Mouse (Mus musculus): ENCODE measurements at regions not wholly inside any gene's neighbourhood (a gene's known extent, or its start where the extent isn't known, plus 50 kb on each side); places are given as distances from the start of the nearest gene placed in this dataset.

DNA sequence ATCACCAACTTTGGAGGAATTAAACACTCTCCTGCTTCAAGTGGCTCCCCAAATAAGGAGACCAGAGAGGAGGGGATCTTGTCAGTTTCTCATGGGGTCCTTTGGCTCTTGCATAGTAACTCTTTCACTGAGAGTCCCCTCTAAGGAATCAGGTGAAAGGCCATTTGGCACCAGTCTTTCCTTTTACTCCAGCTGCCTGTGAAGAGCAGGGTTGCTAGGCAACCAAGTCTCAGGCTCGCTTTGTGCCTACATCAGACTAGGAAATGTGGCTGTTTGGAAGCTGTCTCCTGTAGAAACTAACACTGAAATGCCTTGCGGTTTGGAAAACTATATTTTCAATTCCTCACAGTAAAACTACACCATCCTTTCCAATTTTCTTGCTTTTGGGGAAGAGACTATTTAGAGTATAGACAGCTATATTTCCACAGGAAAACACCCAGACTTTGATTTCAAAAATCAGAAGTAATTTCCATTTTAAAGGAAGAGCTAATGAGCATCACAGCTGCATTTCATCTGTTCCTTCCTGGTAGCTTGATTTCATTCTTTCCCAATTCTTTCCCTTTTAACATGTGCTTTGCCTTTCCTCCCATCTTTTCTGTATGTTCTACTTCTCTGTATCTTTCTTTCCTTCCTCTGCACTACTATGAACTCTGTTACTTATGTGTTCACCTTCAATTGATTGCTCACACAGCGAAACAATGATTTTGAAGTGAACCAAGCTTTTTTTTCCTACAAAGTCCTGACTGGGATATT is 127.3 kb upstream of the Ufl1 start:
- H3K4me1 ChIP-seq (ENCODE audit: control insufficient read depth, insufficient read depth, low read length): no peaks in the 10 kb centered on the region
- no peak overlapping the region for H3K27ac ChIP-seq (ENCODE audit: control insufficient read depth, insufficient read depth, low read depth, low read length)
- no peaks in the 10 kb centered on the region for H3K27me3 ChIP-seq (ENCODE audit: control insufficient read depth, insufficient read depth, low read length)
- no peak overlapping the region for H3K4me3 ChIP-seq (ENCODE audit: control insufficient read depth, low read depth, low read length)
- TF ChIP-seq POLR2A (IDR thresholded peaks at IDR 0.05; ENCODE audit: control insufficient read depth, low read depth, low read length): no peak
- no peak for TF ChIP-seq CTCF (IDR thresholded peaks at IDR 0.05; ENCODE audit: control insufficient read depth, insufficient read depth, insufficient replicate concordance, low read depth, low read length)
- no peaks in the 10 kb centered on the region for H3K36me3 ChIP-seq (ENCODE audit: control insufficient read depth, insufficient read depth, low read length)

DNA sequence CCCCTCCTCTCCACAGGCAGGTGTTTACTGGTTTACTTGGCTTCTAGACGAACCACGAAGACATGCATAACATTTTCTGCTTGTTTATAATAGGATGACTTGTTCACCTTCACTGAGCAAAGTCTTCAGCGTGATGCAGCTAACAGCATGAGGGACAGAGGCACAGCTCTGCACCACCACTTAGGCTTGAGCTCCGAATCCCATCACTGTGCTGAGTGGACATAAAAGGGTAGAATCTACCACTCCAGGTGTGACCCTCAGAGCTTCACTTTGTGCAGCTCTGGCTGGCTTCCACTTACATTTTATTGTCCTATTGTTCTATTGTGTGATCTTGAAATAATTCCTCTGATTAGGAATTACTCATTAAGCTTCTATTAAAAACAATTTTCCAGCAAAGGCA is 126.2 kb upstream of the Ufl1 start:
- no peak overlapping the region for H3K27ac ChIP-seq (ENCODE audit: control insufficient read depth, insufficient read depth, low read depth, low read length)
- no peaks in the 10 kb centered on the region for H3K27me3 ChIP-seq (ENCODE audit: control insufficient read depth, insufficient read depth, low read length)
- H3K36me3 ChIP-seq (ENCODE audit: control insufficient read depth, insufficient read depth, low read length): no peaks in the 10 kb centered on the region
- no peaks in the 10 kb centered on the region for H3K4me1 ChIP-seq (ENCODE audit: control insufficient read depth, insufficient read depth, low read length)
- TF ChIP-seq CTCF (IDR thresholded peaks at IDR 0.05; ENCODE audit: control insufficient read depth, insufficient read depth, insufficient replicate concordance, low read depth, low read length): no peak
- no peak overlapping the region for H3K4me3 ChIP-seq (ENCODE audit: control insufficient read depth, low read depth, low read length)

DNA sequence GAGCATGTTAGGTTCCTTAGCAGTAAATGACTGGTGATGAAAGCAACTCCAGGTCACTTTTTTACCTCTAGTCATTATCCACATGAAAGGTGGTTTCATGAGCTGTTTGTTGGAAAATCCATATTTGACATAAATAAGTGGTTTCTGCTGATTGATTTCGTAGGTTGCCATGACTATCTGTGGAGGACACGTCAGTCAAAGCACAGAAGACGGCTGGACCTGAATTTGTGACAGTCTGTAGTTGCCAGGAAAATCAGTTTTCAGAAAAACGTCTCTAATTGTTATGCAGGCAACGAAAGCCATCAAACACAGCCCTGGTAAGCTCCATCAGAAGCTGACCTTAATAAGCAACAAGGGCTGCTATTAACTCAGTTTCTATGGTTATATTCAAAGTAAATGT is 107.9 kb upstream of the Ufl1 start:
- no peak for TF ChIP-seq POLR2A (IDR thresholded peaks at IDR 0.05; ENCODE audit: control insufficient read depth, low read depth, low read length)
- no peak for TF ChIP-seq CTCF (IDR thresholded peaks at IDR 0.05; ENCODE audit: control insufficient read depth, insufficient read depth, insufficient replicate concordance, low read depth, low read length)
- Histone ChIP-seq H3K36me3 (ENCODE audit: control insufficient read depth, insufficient read depth, low read length) (no peaks in the 10 kb centered on the region), H3K27me3 (ENCODE audit: control insufficient read depth, insufficient read depth, low read length) (no peaks in the 10 kb centered on the region), H3K27ac (ENCODE audit: control insufficient read depth, insufficient read depth, low read depth, low read length) (no peak overlapping the region), H3K4me1 (ENCODE audit: control insufficient read depth, insufficient read depth, low read length) (no peaks in the 10 kb centered on the region), H3K4me3 (ENCODE audit: control insufficient read depth, low read depth, low read length) (no peak overlapping the region)

DNA sequence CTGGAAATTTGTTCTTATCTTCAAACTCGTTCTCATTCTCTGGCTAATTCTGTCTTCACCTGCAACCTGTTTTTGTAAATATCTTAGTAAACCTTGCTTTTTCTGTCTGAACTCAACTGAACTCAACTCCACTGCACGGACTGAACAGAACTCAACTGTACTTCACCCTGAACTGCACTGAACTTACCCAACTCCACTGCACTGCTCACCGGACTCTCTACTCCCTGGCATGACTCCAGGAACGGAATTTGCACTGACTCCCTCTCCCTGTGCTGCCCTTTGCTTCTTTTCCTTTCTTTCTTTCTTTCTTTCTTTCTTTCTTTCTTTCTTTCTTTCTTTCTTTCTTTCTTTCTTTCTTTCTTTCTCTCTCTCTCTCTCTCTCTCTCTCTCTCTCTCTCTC is 90.4 kb upstream of the Ufl1 start:
- H3K36me3 ChIP-seq (ENCODE audit: control insufficient read depth, insufficient read depth, low read length): no peaks in the 10 kb centered on the region

DNA sequence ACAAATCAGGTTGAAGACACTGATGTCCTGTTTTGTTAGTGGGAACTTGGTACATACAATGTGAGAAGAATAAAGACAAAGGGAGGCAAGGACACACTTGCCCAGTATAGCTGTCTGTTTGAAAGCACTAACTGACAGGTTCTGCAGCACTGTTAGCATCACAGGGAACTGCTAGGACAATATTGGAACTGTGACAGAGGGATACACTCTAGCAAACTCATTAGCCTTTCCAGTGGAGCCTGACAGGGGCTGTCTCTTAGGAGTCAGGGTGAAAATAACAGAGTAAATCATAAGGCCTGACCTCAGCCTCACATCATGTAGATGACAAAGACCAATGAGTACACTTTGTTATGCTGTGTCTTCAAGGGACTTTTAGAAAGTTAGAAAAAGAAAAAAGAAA is 82.8 kb upstream of the Ufl1 start:
- no peak overlapping the region for H3K27ac ChIP-seq (ENCODE audit: control insufficient read depth, insufficient read depth, low read depth, low read length)
- no peaks in the 10 kb centered on the region for H3K4me1 ChIP-seq (ENCODE audit: control insufficient read depth, insufficient read depth, low read length)
- no peaks in the 10 kb centered on the region for H3K36me3 ChIP-seq (ENCODE audit: control insufficient read depth, insufficient read depth, low read length)
- TF ChIP-seq CTCF (IDR thresholded peaks at IDR 0.05; ENCODE audit: control insufficient read depth, insufficient read depth, insufficient replicate concordance, low read depth, low read length) (no peak), POLR2A (IDR thresholded peaks at IDR 0.05; ENCODE audit: control insufficient read depth, low read depth, low read length) (no peak)
- H3K4me3 ChIP-seq (ENCODE audit: control insufficient read depth, low read depth, low read length): no peak overlapping the region
- H3K27me3 ChIP-seq (ENCODE audit: control insufficient read depth, insufficient read depth, low read length): no peaks in the 10 kb centered on the region

More for the DNA sequence above, 90.4 kb upstream of the Ufl1 start:
- Histone ChIP-seq H3K4me3 (ENCODE audit: control insufficient read depth, low read depth, low read length) (no peak overlapping the region), H3K27me3 (ENCODE audit: control insufficient read depth, insufficient read depth, low read length) (no peaks in the 10 kb centered on the region), H3K4me1 (ENCODE audit: control insufficient read depth, insufficient read depth, low read length) (no peaks in the 10 kb centered on the region), H3K27ac (ENCODE audit: control insufficient read depth, insufficient read depth, low read depth, low read length) (no peak overlapping the region)
- TF ChIP-seq CTCF (IDR thresholded peaks at IDR 0.05; ENCODE audit: control insufficient read depth, insufficient read depth, insufficient replicate concordance, low read depth, low read length) (no peak), POLR2A (IDR thresholded peaks at IDR 0.05; ENCODE audit: control insufficient read depth, low read depth, low read length) (no peak)

- Histone ChIP-seq H3K27me3 (ENCODE audit: control insufficient read depth, insufficient read depth, low read length) (no peaks in the 10 kb centered on the region), H3K36me3 (ENCODE audit: control insufficient read depth, insufficient read depth, low read length) (no peaks in the 10 kb centered on the region), H3K4me1 (ENCODE audit: control insufficient read depth, insufficient read depth, low read length) (no peaks in the 10 kb centered on the region), H3K27ac (ENCODE audit: control insufficient read depth, insufficient read depth, low read depth, low read length) (no peak overlapping the region), H3K4me3 (ENCODE audit: control insufficient read depth, low read depth, low read length) (no peak overlapping the region)
- TF ChIP-seq POLR2A (IDR thresholded peaks at IDR 0.05; ENCODE audit: control insufficient read depth, low read depth, low read length): no peak
- TF ChIP-seq CTCF (IDR thresholded peaks at IDR 0.05; ENCODE audit: control insufficient read depth, insufficient read depth, insufficient replicate concordance, low read depth, low read length): no peak
Measured at GRCm38 (mm10) chr4:25337638-25338037, 56.0 kb upstream of the Ufl1 start.
